ENCODE assay signal across 8 mouse cellular contexts in the genomic region with DNA sequence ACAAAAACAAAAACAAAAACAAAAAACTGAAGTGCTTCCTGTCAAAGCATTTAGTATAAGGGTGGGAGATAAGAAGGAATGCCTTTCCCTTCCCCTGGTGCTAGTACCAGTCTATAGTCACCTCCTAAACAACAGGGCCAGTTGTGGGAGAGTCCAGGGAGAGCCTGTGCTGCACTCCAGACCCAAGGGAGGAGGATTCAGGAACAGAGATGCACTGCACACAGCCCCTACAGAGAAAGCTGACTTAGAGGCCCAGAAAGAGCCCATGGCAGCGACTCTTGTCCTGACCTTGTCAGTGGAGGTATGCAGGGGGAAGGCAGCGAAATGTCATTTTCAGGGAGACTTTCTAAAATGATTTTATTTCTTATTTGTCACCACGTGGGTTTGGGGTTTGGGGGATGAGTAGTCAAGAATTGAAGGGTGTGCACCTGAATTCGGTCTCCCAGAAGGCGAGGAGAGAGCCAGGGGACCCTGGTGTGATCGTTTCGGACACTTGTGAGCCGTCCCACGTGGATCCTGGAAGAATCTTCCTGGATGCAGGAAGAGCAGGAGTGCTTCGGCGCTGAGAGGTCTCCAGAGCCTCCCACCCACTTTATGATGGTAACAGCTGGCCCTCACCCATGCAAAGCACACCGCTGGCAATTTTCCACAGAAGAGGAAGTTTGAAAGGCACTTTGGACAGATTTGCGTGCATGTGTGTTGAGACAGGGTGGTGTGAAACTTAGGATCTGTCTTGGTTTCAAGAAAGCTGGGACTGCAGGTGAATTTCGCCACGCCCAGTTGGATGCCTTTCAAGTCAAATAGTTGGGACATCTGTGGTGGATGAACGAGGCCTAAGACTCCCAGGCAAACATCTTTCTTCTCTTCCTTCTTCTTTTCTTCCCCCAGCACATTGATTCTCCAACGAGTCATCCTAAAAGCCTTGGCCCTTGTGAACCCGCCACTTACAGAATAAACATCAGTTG. TPM values are rescaled to one million over a fixed set of nuclear protein-coding genes. Genes with fewer than 3 reads are reported as not detected.
A peak's percentile ranks its signal among the peaks of the same experiment; 100 is the strongest.
DNase-seq lines count a peak whose midpoint lies in the region; ATAC-seq and TF ChIP-seq lines count a peak whose summit lies in the region.

No protein-coding gene starts in this region.

- no peaks in the 10 kb centered on the region for H3K36me3 ChIP-seq in heart, embryonic 11.5 days (ENCODE audit: control insufficient read depth, insufficient read depth, low read length)
- H3K36me3 ChIP-seq in G1E (replicated peaks): peaks cover 31% of the 10 kb centered on the region
- H3K36me3 ChIP-seq in heart, embryonic 14.5 days (ENCODE audit: control insufficient read depth, insufficient read depth, low read length): peaks cover 11% of the 10 kb centered on the region; the same call in 1 of the 2 replicates
- H3K36me3 ChIP-seq in liver, embryonic 15.5 days (replicated peaks): no peaks in the 10 kb centered on the region

- H3K4me2 ChIP-seq in heart, embryonic 11.5 days: peak overlapping the region; percentile 100
- H3K4me2 ChIP-seq in heart, embryonic 14.5 days (ENCODE audit: low read length): peak overlapping the region; percentile 99
- peak overlapping the region; percentile 97 for H3K4me2 ChIP-seq in liver, embryonic 15.5 days

- H3K27ac ChIP-seq in heart, embryonic 11.5 days (ENCODE audit: low read depth, low read length): no peak overlapping the region
- peak overlapping the region; percentile 86 to 89; a peak in 3 of 4 replicates for H3K27ac ChIP-seq in heart, embryonic 14.5 days (replicated peaks in 1 of 2; ENCODE audit: control insufficient read depth in 1 of 2, insufficient read depth in 1 of 2, low read depth in 2 of 2, low read length in 2 of 2)
- peak overlapping the region; percentile 85; the same call in 1 of the 2 replicates for H3K27ac ChIP-seq in liver, embryonic 15.5 days (replicated peaks)

- H3K4me1 ChIP-seq in heart, embryonic 11.5 days (ENCODE audit: control insufficient read depth, insufficient read depth, low read length): peaks cover 10% of the 10 kb centered on the region
- peaks cover 48% of the 10 kb centered on the region for H3K4me1 ChIP-seq in G1E (ENCODE audit: insufficient read depth, low read depth, low read length)
- H3K4me1 ChIP-seq in heart, embryonic 14.5 days (ENCODE audit: control insufficient read depth in 2 of 2, insufficient read depth in 2 of 2, low read length in 2 of 2): peaks cover 6 to 13% of the 10 kb centered on the region in 2 experiments; a peak in 3 of 4 replicates
- H3K4me1 ChIP-seq in liver, embryonic 15.5 days (replicated peaks): peaks cover 34% of the 10 kb centered on the region

- no peak overlapping the region; the same call in 1 of the 2 replicates for H3K9ac ChIP-seq in heart, embryonic 11.5 days (ENCODE audit: low read depth, low read length)
- H3K9ac ChIP-seq in heart, embryonic 14.5 days (ENCODE audit: low read length): peak overlapping the region; percentile 86
- peak overlapping the region; percentile 78 for H3K9ac ChIP-seq in liver, embryonic 15.5 days

- DNase-seq in heart, adult 18-20 months: no peak
- no peak for DNase-seq in G1E (ENCODE audit: low spot score)
- no peak for DNase-seq in adrenal gland, postnatal 36 days
- DNase-seq in left cerebral cortex, adult 8-10 months (ENCODE audit: low spot score in 2 of 2): no peak
- no peak for DNase-seq in frontal cortex, postnatal 10 days (ENCODE audit: low spot score in 2 of 2)

- 50% methylated on average over 18 of the region's 18 CpGs for WGBS in heart, embryonic 11.5 days (ENCODE audit: insufficient replicate concordance)
- 53% methylated on average over 18 of the region's 18 CpGs for WGBS in heart, embryonic 14.5 days
- 51% methylated on average over 18 of the region's 18 CpGs for WGBS in liver, embryonic 15.5 days (ENCODE audit: insufficient replicate concordance)

- peak overlapping the region; percentile 72 for H3K4me3 ChIP-seq in heart, embryonic 11.5 days (ENCODE audit: low read depth, low read length)
- H3K4me3 ChIP-seq in G1E (ENCODE audit: low read depth, low read length): peak overlapping the region; percentile 89; the same call in 1 of the 2 replicates
- peak overlapping the region; percentile 82 to 84 for H3K4me3 ChIP-seq in heart, embryonic 14.5 days (ENCODE audit: control insufficient read depth in 1 of 2, insufficient read depth in 1 of 2, low read depth in 1 of 2, low read length in 2 of 2)
- H3K4me3 ChIP-seq in liver, embryonic 15.5 days (replicated peaks): peak overlapping the region; percentile 77

- ATAC-seq in heart, embryonic 11.5 days (replicated peaks; ENCODE audit: insufficient number of reproducible peaks, low FRiP score, low TSS enrichment): no peak
- ATAC-seq in G1E (ENCODE audit: extremely low read depth, insufficient number of reproducible peaks, low FRiP score, poor library complexity, severe bottlenecking): no peak
- no peak for ATAC-seq in heart, embryonic 14.5 days (ENCODE audit: insufficient number of reproducible peaks, insufficient read depth, low FRiP score, low read depth)
- no peak for ATAC-seq in liver, embryonic 15.5 days (ENCODE audit: insufficient read depth)

- peaks cover 16% of the 10 kb centered on the region for H3K27me3 ChIP-seq in heart, embryonic 11.5 days (ENCODE audit: control insufficient read depth, insufficient read depth, low read length)
- H3K27me3 ChIP-seq in G1E (ENCODE audit: insufficient read depth, low read length): peaks cover 5% of the 10 kb centered on the region; the same call in 1 of the 2 replicates
- H3K27me3 ChIP-seq in heart, embryonic 14.5 days (ENCODE audit: control insufficient read depth, insufficient read depth, low read length): 0 out of 2 replicates have a peak, but pooled peaks cover 16% of the 10 kb centered on the region
- H3K27me3 ChIP-seq in liver, embryonic 15.5 days: peaks cover 33% of the 10 kb centered on the region; the same call in 1 of the 2 replicates

- no peak for TF ChIP-seq CTCF in G1E (IDR thresholded peaks at IDR 0.05; ENCODE audit: low read depth, low read length)

- H3K9me3 ChIP-seq in heart, embryonic 11.5 days (replicated peaks; ENCODE audit: control insufficient read depth, low read length): no peaks in the 10 kb centered on the region
- H3K9me3 ChIP-seq in G1E (replicated peaks): no peaks in the 10 kb centered on the region
- no peaks in the 10 kb centered on the region for H3K9me3 ChIP-seq in heart, embryonic 14.5 days (ENCODE audit: control insufficient read depth, low read length)
- H3K9me3 ChIP-seq in liver, embryonic 15.5 days (replicated peaks): no peaks in the 10 kb centered on the region

RNA-seq across cellular contexts. Expression of a gene that starts 0.6 kb away (rescaled TPM):
- polyA plus RNA-seq in heart, embryonic 11.5 days (2014; fragmentation: Nextera tagmentation; extraction: Ambion mirVana): 6.8 and 7.3 TPM in 2 replicates
- total RNA-seq in heart, adult 18-20 months (2021): 10 to 100 TPM; 19.7 to 22.1 TPM
- total RNA-seq in G1E (2014; fragmentation: Nextera tagmentation) (11.3 and 12.6 TPM in 2 replicates), G1E (2017) (9.7 and 12.5 TPM in 2 replicates)
- polyA plus RNA-seq in G1E (2012): 40.4 and 40.8 TPM in 2 replicates
- 7.0 and 7.4 TPM in 2 replicates for polyA plus RNA-seq in heart, embryonic 14.5 days (2014; fragmentation: Nextera tagmentation; extraction: Ambion mirVana)
- polyA plus RNA-seq in liver, embryonic 15.5 days (2015; fragmentation: Nextera tagmentation; extraction: Ambion mirVana): 4.0 and 4.2 TPM in 2 replicates
- total RNA-seq in adrenal gland, postnatal 36 days (2021): 10 to 100 TPM; 39.9 to 42.6 TPM
- total RNA-seq in left cerebral cortex, adult 8-10 months (2022): 1 to 10 TPM; 1.9 to 3.3 (median 2.2) TPM

RNA-seq across cellular contexts. Expression of a gene that starts 23.4 kb away (rescaled TPM):
- polyA plus RNA-seq in heart, embryonic 11.5 days (2014; fragmentation: Nextera tagmentation; extraction: Ambion mirVana): 8.8 and 9.1 TPM in 2 replicates
- under 1 TPM; 0.51 to 0.60 TPM for total RNA-seq in heart, adult 18-20 months (2021)
- 1.6 TPM in 1 of 2 replicates, not detected in the other for total RNA-seq in G1E (2014; fragmentation: Nextera tagmentation)
- total RNA-seq in G1E (2017): 0.23 and 1.1 TPM in 2 replicates
- 0.41 and 0.74 TPM in 2 replicates for polyA plus RNA-seq in G1E (2012)
- 6.0 and 7.4 TPM in 2 replicates for polyA plus RNA-seq in heart, embryonic 14.5 days (2014; fragmentation: Nextera tagmentation; extraction: Ambion mirVana)
- 5.0 and 5.7 TPM in 2 replicates for polyA plus RNA-seq in liver, embryonic 15.5 days (2015; fragmentation: Nextera tagmentation; extraction: Ambion mirVana)
- 1 to 10 TPM; 6.0 to 7.5 TPM for total RNA-seq in adrenal gland, postnatal 36 days (2021)
- total RNA-seq in left cerebral cortex, adult 8-10 months (2022): 100 to 1,000 TPM; 550 to 592 (median 567) TPM

RNA-seq across cellular contexts. Expression of a gene that starts 24.5 kb away (rescaled TPM):
- 9.6 and 9.7 TPM in 2 replicates for polyA plus RNA-seq in heart, embryonic 11.5 days (2014; fragmentation: Nextera tagmentation; extraction: Ambion mirVana)
- total RNA-seq in heart, adult 18-20 months (2021): 1 to 10 TPM; 6.5 to 6.9 TPM
- total RNA-seq in G1E (2014; fragmentation: Nextera tagmentation) (2.0 and 2.2 TPM in 2 replicates), G1E (2017) (2.5 and 3.8 TPM in 2 replicates)
- 15.2 and 16.5 TPM in 2 replicates for polyA plus RNA-seq in G1E (2012)
- 10.4 and 11.8 TPM in 2 replicates for polyA plus RNA-seq in heart, embryonic 14.5 days (2014; fragmentation: Nextera tagmentation; extraction: Ambion mirVana)
- polyA plus RNA-seq in liver, embryonic 15.5 days (2015; fragmentation: Nextera tagmentation; extraction: Ambion mirVana): 12.2 and 12.4 TPM in 2 replicates
- 10 to 100 TPM in 1 of 2 experiments, 1 to 10 TPM in 1; 9.2 to 10.0 TPM for total RNA-seq in adrenal gland, postnatal 36 days (2021)
- total RNA-seq in left cerebral cortex, adult 8-10 months (2022): 10 to 100 TPM; 23.7 to 27.6 (median 25.1) TPM

RNA-seq across cellular contexts. Expression of a gene that starts 35.0 kb away (rescaled TPM):
- polyA plus RNA-seq in heart, embryonic 11.5 days (2014; fragmentation: Nextera tagmentation; extraction: Ambion mirVana): 124 and 139 TPM in 2 replicates
- total RNA-seq in heart, adult 18-20 months (2021): 10 to 100 TPM; 91.4 to 92.1 TPM
- total RNA-seq in G1E (2014; fragmentation: Nextera tagmentation) (39.2 and 73.6 TPM in 2 replicates), G1E (2017) (142 and 148 TPM in 2 replicates)
- polyA plus RNA-seq in G1E (2012): 124 and 147 TPM in 2 replicates
- 125 and 128 TPM in 2 replicates for polyA plus RNA-seq in heart, embryonic 14.5 days (2014; fragmentation: Nextera tagmentation; extraction: Ambion mirVana)
- polyA plus RNA-seq in liver, embryonic 15.5 days (2015; fragmentation: Nextera tagmentation; extraction: Ambion mirVana): 73.0 and 82.8 TPM in 2 replicates
- 10 to 100 TPM; 74.7 to 77.8 TPM for total RNA-seq in adrenal gland, postnatal 36 days (2021)
- 100 to 1,000 TPM; 187 to 201 (median 192) TPM for total RNA-seq in left cerebral cortex, adult 8-10 months (2022)

RNA-seq across cellular contexts. Expression of a gene that starts 37.4 kb away (rescaled TPM):
- 3.1 and 4.0 TPM in 2 replicates for polyA plus RNA-seq in heart, embryonic 11.5 days (2014; fragmentation: Nextera tagmentation; extraction: Ambion mirVana)
- total RNA-seq in heart, adult 18-20 months (2021): 1 to 10 TPM; 3.7 to 4.0 TPM
- total RNA-seq in G1E (2014; fragmentation: Nextera tagmentation): not detected in 2 replicates
- not detected in 2 replicates for total RNA-seq in G1E (2017)
- 0.08 and 0.20 TPM in 2 replicates for polyA plus RNA-seq in G1E (2012)
- polyA plus RNA-seq in heart, embryonic 14.5 days (2014; fragmentation: Nextera tagmentation; extraction: Ambion mirVana): 4.4 and 6.4 TPM in 2 replicates
- polyA plus RNA-seq in liver, embryonic 15.5 days (2015; fragmentation: Nextera tagmentation; extraction: Ambion mirVana): 12.5 and 14.8 TPM in 2 replicates
- total RNA-seq in adrenal gland, postnatal 36 days (2021): 1 to 10 TPM; 5.2 to 7.5 TPM
- 10 to 100 TPM; 28.9 to 29.9 (median 29.5) TPM for total RNA-seq in left cerebral cortex, adult 8-10 months (2022)

Comparison
In these comparisons a context has a peak if more than half of its experiments do, and no peak if none do; other contexts are left out.
1. RNA of a gene that starts 23.4 kb away (total RNA-seq): 550 to 592 TPM in left cerebral cortex, adult 8-10 months; 6.0 to 7.5 TPM in adrenal gland, postnatal 36 days, 0.23 to 1.6 TPM in G1E and 0.51 to 0.60 TPM in heart, adult 18-20 months; every median in the first group is over 10 times any median in the second.
2. Peak in every context shown above with its lines, with median percentiles within 50 percentile points of each other: H3K4me2 ChIP-seq and H3K4me3 ChIP-seq.